Mouse (Mus musculus) neural tube, embryonic 13.5 days (tissue): ENCODE measurements around the gene Hyou1. TPM values are rescaled to one million over a fixed set of nuclear protein-coding genes. Genes with fewer than 3 reads are reported as not detected.
"Not testable (repeated sequence)": the region's sequence is repeated elsewhere in the genome, so short reads cannot be mapped to it uniquely, and the experiment has no call there.

ENCODE experiments used
- ATAC-seq: fragments of 200-750 bp; cut with Nextera tagmentation; 2 replicates; pipeline ENCODE4 v1.8.0; 2017; ENCODE audit warnings: low read depth, mild to moderate bottlenecking, moderate TSS enrichment, moderate library complexity
- H3K27ac ChIP-seq: fragments of 300-500 bp; sonication (generic); replicated peaks from 2 replicates; pipeline ENCODE4 v1.5.1; 2015; ENCODE audit warnings: moderate library complexity, mild to moderate bottlenecking, inconsistent platforms
- H3K27me3 ChIP-seq: fragments of 300-500 bp; sonication (generic); 2 replicates; pipeline ENCODE4 v1.6.1; 2015; ENCODE audit warnings: mild to moderate bottlenecking, inconsistent platforms
- H3K36me3 ChIP-seq: fragments of 300-500 bp; sonication (generic); 2 replicates; pipeline ENCODE4 v1.6.1; 2015; ENCODE audit warnings: mild to moderate bottlenecking, inconsistent platforms
- H3K4me1 ChIP-seq: fragments of 300-500 bp; sonication (generic); replicated peaks from 2 replicates; pipeline ENCODE4 v1.6.1; 2015; ENCODE audit warnings: inconsistent platforms
- H3K4me2 ChIP-seq: fragments of 300-500 bp; sonication (generic); 2 replicates; pipeline ENCODE4 v1.6.1; 2015; ENCODE audit warnings: inconsistent platforms, mild to moderate bottlenecking, moderate library complexity
- H3K4me3 ChIP-seq: fragments of 300-500 bp; sonication (generic); 2 replicates; pipeline ENCODE4 v1.5.1; 2015; ENCODE audit warnings: mild to moderate bottlenecking, inconsistent platforms
- H3K9ac ChIP-seq: fragments of 300-500 bp; sonication (generic); 2 replicates; pipeline ENCODE4 v1.6.1; 2015; ENCODE audit warnings: moderate library complexity, mild to moderate bottlenecking, inconsistent platforms
- H3K9me3 ChIP-seq: fragments of 300-500 bp; sonication (generic); 2 replicates; pipeline ENCODE4 v1.6.1; 2016; ENCODE audit warnings: inconsistent platforms
- WGBS: fragments of 180-500 bp; shearing (Covaris S2); methylation state at CpG from one replicate; pipeline ENCODE4 v1.1.7; 2015; 5-methylcytosine and 5-hydroxymethylcytosine counted together
- polyA plus RNA-seq: library from polyadenylated mRNA; unstranded; fragments of >200 nt; fragmentation: Nextera tagmentation; extraction: Ambion mirVana; gene quantifications from 2 replicates; pipeline ENCODE4 v1.2.1, GENCODE M21; 2015

Gene Hyou1
- 26.4 and 29.6 TPM in 2 replicates for polyA plus RNA-seq

- Histone ChIP-seq H3K4me3 (peak within 1 kb of the TSS; percentile 85), H3K4me1 (peaks cover 31% of the 10 kb centered on the region), H3K4me2 (peak within 1 kb of the TSS; percentile 98), H3K27me3 (no peaks in the 10 kb centered on the region), H3K36me3 (peaks cover 36% of the 10 kb centered on the region), H3K27ac (peak within 1 kb of the TSS; percentile 95), H3K9ac (peak within 1 kb of the TSS; percentile 97), H3K9me3 (no peaks in the 10 kb centered on the region)
- WGBS = under 1% methylated on average over 83 of the region's 83 CpGs
- peak; percentile 97 for ATAC-seq
Observed at GRCm38 (mm10) chr9:44379054-44379834, at the start of gene Hyou1. Hyou1 (plus strand) TSS chr9:44379490.

- H3K27me3 ChIP-seq = no peaks in the 10 kb centered on the region
- no peak overlapping the region for H3K9ac ChIP-seq
- peaks cover 18% of the 10 kb centered on the region for H3K4me1 ChIP-seq
- H3K9me3 ChIP-seq = no peaks in the 10 kb centered on the region
- no peak overlapping the region for H3K4me3 ChIP-seq
- ATAC-seq = no peak
- WGBS = 93% methylated on average over 6 of the region's 6 CpGs
- H3K36me3 ChIP-seq = peaks cover 56% of the 10 kb centered on the region
- H3K4me2 ChIP-seq = no peak overlapping the region
- H3K27ac ChIP-seq = no peak overlapping the region
Observed at GRCm38 (mm10) chr9:44330736-44331135, 48.6 kb upstream of the Hyou1 start.

GRCm38 (mm10) chr9:44332918-44333638 is 46.2 kb upstream of the Hyou1 start:
- no peak for ATAC-seq
- 94% methylated on average over 13 of the region's 13 CpGs for WGBS
- no peak overlapping the region for H3K27ac ChIP-seq
- H3K9me3 ChIP-seq = no peaks in the 10 kb centered on the region
- H3K27me3 ChIP-seq = no peaks in the 10 kb centered on the region
- no peak overlapping the region for H3K9ac ChIP-seq
- peaks cover 30% of the 10 kb centered on the region for H3K4me1 ChIP-seq
- H3K4me2 ChIP-seq = no peak overlapping the region
- no peak overlapping the region for H3K4me3 ChIP-seq
- H3K36me3 ChIP-seq = peaks cover 63% of the 10 kb centered on the region

GRCm38 (mm10) chr9:44334396-44335330 is 44.6 kb upstream of the Hyou1 start, which contains the start of gene H2afx:
H2afx (plus strand) TSS chr9:44334694.
- Histone ChIP-seq H3K9ac (peak within 1 kb of the TSS; percentile 91), H3K27ac (peak within 1 kb of the TSS; percentile 95), H3K4me1 (peaks cover 27% of the 10 kb centered on the region), H3K9me3 (no peaks in the 10 kb centered on the region), H3K4me2 (peak within 1 kb of the TSS; percentile 72), H3K27me3 (no peaks in the 10 kb centered on the region), H3K36me3 (peaks cover 58% of the 10 kb centered on the region), H3K4me3 (peak within 1 kb of the TSS; percentile 93)
- WGBS = under 1% methylated on average over 85 of the region's 91 CpGs
- ATAC-seq = peak; percentile 97

- peak overlapping the region; percentile 93 for H3K4me3 ChIP-seq
- peak; percentile 51; the same call in 1 of the 2 replicates for ATAC-seq
- H3K4me1 ChIP-seq = peaks cover 27% of the 10 kb centered on the region
- H3K36me3 ChIP-seq = peaks cover 53% of the 10 kb centered on the region
- peak overlapping the region; percentile 72 for H3K4me2 ChIP-seq
- under 1% methylated on average over 50 of the region's 50 CpGs for WGBS
- H3K9me3 ChIP-seq = no peaks in the 10 kb centered on the region
- peak overlapping the region; percentile 95 for H3K27ac ChIP-seq
- peak overlapping the region; percentile 91 for H3K9ac ChIP-seq
- no peaks in the 10 kb centered on the region for H3K27me3 ChIP-seq
Observed at GRCm38 (mm10) chr9:44335331-44336092, 43.8 kb upstream of the Hyou1 start.

GRCm38 (mm10) chr9:44336093-44336406 is 43.2 kb upstream of the Hyou1 start:
- peak overlapping the region; percentile 72 for H3K4me2 ChIP-seq
- no peaks in the 10 kb centered on the region for H3K27me3 ChIP-seq
- peak overlapping the region; percentile 91 for H3K9ac ChIP-seq
- peak overlapping the region; percentile 95 for H3K27ac ChIP-seq
- peaks cover 27% of the 10 kb centered on the region for H3K4me1 ChIP-seq
- 2% methylated on average over 5 of the region's 5 CpGs for WGBS
- ATAC-seq = no peak
- H3K9me3 ChIP-seq = no peaks in the 10 kb centered on the region
- H3K36me3 ChIP-seq = peaks cover 53% of the 10 kb centered on the region
- H3K4me3 ChIP-seq = peak overlapping the region; percentile 93

- peaks cover 54% of the 10 kb centered on the region for H3K36me3 ChIP-seq
- peaks cover 27% of the 10 kb centered on the region for H3K4me1 ChIP-seq
- not testable (repeated sequence) for H3K27ac ChIP-seq, H3K9me3 ChIP-seq, ATAC-seq, H3K27me3 ChIP-seq
- H3K4me2 ChIP-seq = peak overlapping the region; percentile 72
- H3K9ac ChIP-seq = peak overlapping the region; percentile 55
- H3K4me3 ChIP-seq = peak overlapping the region; percentile 93
- WGBS = 33% methylated on average over 4 of the region's 4 CpGs
Observed at GRCm38 (mm10) chr9:44336513-44336912, 42.8 kb upstream of the Hyou1 start.

GRCm38 (mm10) chr9:44336964-44337363 is 42.3 kb upstream of the Hyou1 start:
- no peak for ATAC-seq
- peak overlapping the region; percentile 93 for H3K4me3 ChIP-seq
- no peaks in the 10 kb centered on the region for H3K9me3 ChIP-seq
- H3K27ac ChIP-seq = no peak overlapping the region
- 73% methylated on average over 3 of the region's 3 CpGs for WGBS
- H3K4me2 ChIP-seq = peak overlapping the region; percentile 72
- H3K4me1 ChIP-seq = peaks cover 27% of the 10 kb centered on the region
- peak overlapping the region; percentile 55 for H3K9ac ChIP-seq
- peaks cover 50% of the 10 kb centered on the region for H3K36me3 ChIP-seq
- H3K27me3 ChIP-seq = no peaks in the 10 kb centered on the region

GRCm38 (mm10) chr9:44337436-44338169 is 41.7 kb upstream of the Hyou1 start:
- no peak overlapping the region for H3K27ac ChIP-seq
- peak overlapping the region; percentile 72 for H3K4me2 ChIP-seq
- peaks cover 29% of the 10 kb centered on the region for H3K4me1 ChIP-seq
- H3K9ac ChIP-seq = peak overlapping the region; percentile 1; the same call in 1 of the 2 replicates
- peak overlapping the region; percentile 93 for H3K4me3 ChIP-seq
- WGBS = 61% methylated on average over 9 of the region's 9 CpGs
- H3K36me3 ChIP-seq = peaks cover 45% of the 10 kb centered on the region
- H3K27me3 ChIP-seq = no peaks in the 10 kb centered on the region
- no peak for ATAC-seq
- H3K9me3 ChIP-seq = no peaks in the 10 kb centered on the region

- H3K27me3 ChIP-seq = no peaks in the 10 kb centered on the region
Observed at GRCm38 (mm10) chr9:44338574-44338973, 40.7 kb upstream of the Hyou1 start.

More at GRCm38 (mm10) chr9:44338574-44338973, 40.7 kb upstream of the Hyou1 start:
- H3K4me1 ChIP-seq = peaks cover 38% of the 10 kb centered on the region
- no peak overlapping the region for H3K9ac ChIP-seq
- WGBS = 81% methylated on average over 5 of the region's 5 CpGs
- no peak for ATAC-seq
- no peak overlapping the region for H3K4me2 ChIP-seq
- H3K4me3 ChIP-seq = no peak overlapping the region
- H3K9me3 ChIP-seq = no peaks in the 10 kb centered on the region
- peaks cover 36% of the 10 kb centered on the region for H3K36me3 ChIP-seq
- no peak overlapping the region for H3K27ac ChIP-seq
